ENCODE assay signal across 11 mouse cellular contexts in genomic region chr9:37085370-37085769, GRCm38 (mm10).
DNase-seq lines count a peak whose midpoint lies in the region; ATAC-seq lines count a peak whose summit lies in the region.
"Had no signal": no experiment of that assay in that cellular context is flagged by ENCODE, and none has a peak within 500 bp of the region (broad histone marks: within the 10 kb centered on the region; RNA-seq: fewer than 3 reads in every experiment).

No protein-coding gene starts in this region.

- no peaks in the 10 kb centered on the region for H3K36me3 ChIP-seq in neural tube, embryonic 13.5 days
- no peaks in the 10 kb centered on the region for H3K36me3 ChIP-seq in neural tube, embryonic 15.5 days
- H3K36me3 ChIP-seq: embryonic facial prominence, embryonic 12.5 days; G1E had no signal

- no peak overlapping the region for H3K4me3 ChIP-seq in neural tube, embryonic 13.5 days
- no peak overlapping the region for H3K4me3 ChIP-seq in neural tube, embryonic 15.5 days (replicated peaks)
- H3K4me3 ChIP-seq: embryonic facial prominence, embryonic 12.5 days had no signal

- no peaks in the 10 kb centered on the region for H3K27me3 ChIP-seq in neural tube, embryonic 13.5 days
- no peaks in the 10 kb centered on the region for H3K27me3 ChIP-seq in neural tube, embryonic 15.5 days (replicated peaks)
- H3K27me3 ChIP-seq: embryonic facial prominence, embryonic 12.5 days had no signal

- peaks cover 50% of the 10 kb centered on the region for H3K4me1 ChIP-seq in neural tube, embryonic 13.5 days (replicated peaks)
- H3K4me1 ChIP-seq in neural tube, embryonic 15.5 days: peaks cover 8% of the 10 kb centered on the region; the same call in 1 of the 2 replicates

- DNase-seq in heart, adult 11 months: peak; percentile 95
- DNase-seq in heart, postnatal 25 days (ENCODE audit: low spot score): no peak
- no peak for DNase-seq in neural tube, embryonic 10.5 days (ENCODE audit: extremely low spot score, low spot score)
- peak; percentile 79 for DNase-seq in heart, adult 8-10 months (ENCODE audit: low spot score)
- DNase-seq in thymus, postnatal 10 days (ENCODE audit: low spot score in 2 of 2): no peak
- DNase-seq in yolk sac, embryonic 10.5 days (ENCODE audit: low spot score): no peak
- DNase-seq: kidney, postnatal 4 days had no signal

- H3K4me2 ChIP-seq in neural tube, embryonic 13.5 days: no peak overlapping the region
- no peak overlapping the region for H3K4me2 ChIP-seq in neural tube, embryonic 15.5 days
- H3K4me2 ChIP-seq: embryonic facial prominence, embryonic 12.5 days had no signal

- H3K9ac ChIP-seq in neural tube, embryonic 13.5 days: no peak overlapping the region
- no peak overlapping the region for H3K9ac ChIP-seq in neural tube, embryonic 15.5 days (replicated peaks)
- H3K9ac ChIP-seq: embryonic facial prominence, embryonic 12.5 days had no signal

- no peak for ATAC-seq in neural tube, embryonic 13.5 days (ENCODE audit: low read depth)
- ATAC-seq in neural tube, embryonic 15.5 days (ENCODE audit: low FRiP score): no peak

- H3K27ac ChIP-seq in neural tube, embryonic 13.5 days (replicated peaks): 0 out of 2 replicates have a peak overlapping the region, but pooled peaks have one; percentile 28
- peak overlapping the region; percentile 34; the same call in 1 of the 2 replicates for H3K27ac ChIP-seq in neural tube, embryonic 15.5 days (replicated peaks)
- H3K27ac ChIP-seq: embryonic facial prominence, embryonic 12.5 days had no signal

- WGBS in neural tube, embryonic 13.5 days: 69% methylated on average over 2 of the region's 2 CpGs
- WGBS in neural tube, embryonic 15.5 days: 54% methylated on average over 2 of the region's 2 CpGs

- H3K9me3 ChIP-seq in neural tube, embryonic 13.5 days: no peaks in the 10 kb centered on the region
- H3K9me3 ChIP-seq in neural tube, embryonic 15.5 days (replicated peaks): no peaks in the 10 kb centered on the region
- H3K9me3 ChIP-seq: embryonic facial prominence, embryonic 12.5 days; G1E had no signal

- intact Hi-C loops in heart, postnatal 25 days (cut with DNase I): no loop called here

Comparison
In these comparisons a context has a peak if more than half of its experiments do, and no peak if none do; other contexts are left out.
1. DNase-seq: peak in heart, adult 11 months (single experiment) and heart, adult 8-10 months (single experiment); none in heart, postnatal 25 days (single experiment), neural tube, embryonic 10.5 days (single experiment), thymus, postnatal 10 days (0 of 2) and yolk sac, embryonic 10.5 days (single experiment).